Mouse (Mus musculus): ENCODE data around the gene Vmn1r87. TPM values are rescaled to one million over a fixed set of nuclear protein-coding genes. Genes with fewer than 3 reads are reported as not detected.
A peak's percentile ranks its signal among the peaks of the same experiment; 100 is the strongest.
"Not testable (repeated sequence)": the region's sequence is repeated elsewhere in the genome, so short reads cannot be mapped to it uniquely, and the experiment has no call there.

The Vmn1r87 gene
- total RNA-seq (2014; fragmentation: Nextera tagmentation) (not detected in 2 replicates), total RNA-seq (2017) (0.12 and 0.60 TPM in 2 replicates), polyA plus RNA-seq (2012) (not detected in 2 replicates)

DNA sequence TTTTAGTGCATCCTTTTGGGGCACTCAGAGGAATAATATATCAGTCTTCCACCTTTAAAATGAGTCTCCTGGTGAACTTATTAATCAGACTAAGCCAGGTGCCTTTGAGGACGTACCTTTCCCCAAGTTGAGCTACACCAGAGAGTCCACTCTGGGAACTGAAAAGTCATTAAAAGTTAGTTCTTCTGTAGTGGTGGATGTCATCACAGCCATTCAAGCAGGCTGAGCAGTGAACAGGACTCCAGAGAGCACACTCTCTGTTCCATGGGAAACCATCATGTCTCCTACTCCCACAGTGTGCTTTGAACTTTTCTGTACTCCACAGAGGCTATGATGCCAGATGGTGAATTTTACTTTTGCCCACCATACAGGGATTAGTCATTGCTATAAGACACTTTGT, at the start of gene Vmn1r87:
Vmn1r87 (minus strand) TSS at position 101 of the 400 bp plus-strand sequence.
- TF ChIP-seq GATA2 (IDR thresholded peaks at IDR 0.05; ENCODE audit: borderline replicate concordance, low read depth, low read length) (no peak), TAL1 (conservative IDR thresholded peaks at IDR 0.05; ENCODE audit: low read depth, low read length) (no peak), GATA1 (IDR thresholded peaks at IDR 0.05; ENCODE audit: borderline replicate concordance, low read length) (no peak), CTCF (IDR thresholded peaks at IDR 0.05; ENCODE audit: low read depth, low read length) (no peak), POLR2AphosphoS5 (IDR thresholded peaks at IDR 0.05; ENCODE audit: insufficient replicate concordance, low read depth, low read length) (no peak)
- H3K27me3 ChIP-seq (ENCODE audit: insufficient read depth, low read length), result no peaks in the 10 kb centered on the region
- H3K4me1 ChIP-seq (ENCODE audit: insufficient read depth, low read depth, low read length), result no peaks in the 10 kb centered on the region
- H3K36me3 ChIP-seq (replicated peaks), result no peaks in the 10 kb centered on the region
- ATAC-seq (ENCODE audit: extremely low read depth, insufficient number of reproducible peaks, low FRiP score, poor library complexity, severe bottlenecking) (no peak), DNase-seq (ENCODE audit: low spot score) (no peak)
- no peaks in the 10 kb centered on the region for H3K9me3 ChIP-seq (replicated peaks)
- H3K4me3 ChIP-seq (ENCODE audit: low read depth, low read length), result no peak within 1 kb of the TSS

DNA sequence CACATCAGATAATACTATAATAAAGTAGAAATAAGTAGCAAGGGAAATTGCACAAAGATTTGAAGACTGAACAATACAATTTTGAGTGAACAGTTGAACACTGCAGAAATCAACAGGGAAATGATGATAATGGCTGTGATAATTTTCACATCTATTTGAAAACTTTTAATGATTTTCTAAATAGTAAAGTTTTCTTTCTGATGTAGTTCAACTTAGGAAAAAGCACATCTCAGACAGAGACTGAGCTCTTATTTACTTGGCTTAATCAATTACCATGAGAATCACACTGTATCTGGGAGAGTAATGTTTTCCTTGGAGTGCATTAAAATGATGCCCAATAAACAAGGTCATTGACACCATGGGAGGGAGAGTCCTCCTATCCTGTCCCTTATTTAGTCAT, 19.3 kb upstream of the Vmn1r87 start, which contains the start of gene Vmn1r88:
Vmn1r88 (plus strand) TSS at position 301 of the 400 bp plus-strand sequence.
- H3K4me1 ChIP-seq (ENCODE audit: insufficient read depth, low read depth, low read length), result no peaks in the 10 kb centered on the region
- no peak within 1 kb of the TSS for H3K4me3 ChIP-seq (ENCODE audit: low read depth, low read length)
- no peaks in the 10 kb centered on the region for H3K9me3 ChIP-seq (replicated peaks)
- no peaks in the 10 kb centered on the region for H3K36me3 ChIP-seq (replicated peaks)
- no peaks in the 10 kb centered on the region for H3K27me3 ChIP-seq (ENCODE audit: insufficient read depth, low read length)
- ATAC-seq (ENCODE audit: extremely low read depth, insufficient number of reproducible peaks, low FRiP score, poor library complexity, severe bottlenecking) (no peak), DNase-seq (ENCODE audit: low spot score) (no peak)
- TF ChIP-seq GATA2 (IDR thresholded peaks at IDR 0.05; ENCODE audit: borderline replicate concordance, low read depth, low read length) (no peak), TAL1 (conservative IDR thresholded peaks at IDR 0.05; ENCODE audit: low read depth, low read length) (no peak), GATA1 (IDR thresholded peaks at IDR 0.05; ENCODE audit: borderline replicate concordance, low read length) (no peak), CTCF (IDR thresholded peaks at IDR 0.05; ENCODE audit: low read depth, low read length) (no peak), POLR2AphosphoS5 (IDR thresholded peaks at IDR 0.05; ENCODE audit: insufficient replicate concordance, low read depth, low read length) (no peak)

DNA sequence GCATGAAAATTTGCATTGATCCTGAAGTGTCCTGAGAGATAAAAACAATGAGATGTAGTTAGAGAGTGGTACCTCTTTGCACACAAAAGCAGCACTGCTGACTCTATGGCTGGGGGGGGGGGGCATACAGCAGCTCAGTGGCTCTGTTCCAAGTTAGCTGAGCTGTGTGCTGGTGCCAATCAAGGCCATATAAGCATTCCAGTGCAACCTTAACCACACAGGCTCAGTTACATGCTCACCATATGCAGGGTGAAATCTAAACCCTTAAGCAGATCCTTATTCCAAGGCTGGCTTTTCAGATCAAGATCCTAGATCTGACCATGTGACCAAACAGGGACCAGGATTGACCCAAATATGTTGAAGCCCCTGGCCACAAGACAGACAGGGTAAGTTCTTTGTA, 2.6 kb downstream of the Vmn1r87 start:
- Histone ChIP-seq H3K36me3 (replicated peaks) (no peaks in the 10 kb centered on the region), H3K27me3 (ENCODE audit: insufficient read depth, low read length) (no peaks in the 10 kb centered on the region), H3K4me1 (ENCODE audit: insufficient read depth, low read depth, low read length) (no peaks in the 10 kb centered on the region), H3K9me3 (replicated peaks) (no peaks in the 10 kb centered on the region), H3K4me3 (ENCODE audit: low read depth, low read length) (no peak overlapping the region)
- no peak for ATAC-seq (ENCODE audit: extremely low read depth, insufficient number of reproducible peaks, low FRiP score, poor library complexity, severe bottlenecking)
- DNase-seq (ENCODE audit: low spot score), result no peak
- no peak for TF ChIP-seq CTCF (IDR thresholded peaks at IDR 0.05; ENCODE audit: low read depth, low read length)
- no peak for TF ChIP-seq GATA2 (IDR thresholded peaks at IDR 0.05; ENCODE audit: borderline replicate concordance, low read depth, low read length)
- no peak for TF ChIP-seq GATA1 (IDR thresholded peaks at IDR 0.05; ENCODE audit: borderline replicate concordance, low read length)
- TF ChIP-seq POLR2AphosphoS5 (IDR thresholded peaks at IDR 0.05; ENCODE audit: insufficient replicate concordance, low read depth, low read length), result no peak
- TF ChIP-seq TAL1 (conservative IDR thresholded peaks at IDR 0.05; ENCODE audit: low read depth, low read length), result no peak

DNA sequence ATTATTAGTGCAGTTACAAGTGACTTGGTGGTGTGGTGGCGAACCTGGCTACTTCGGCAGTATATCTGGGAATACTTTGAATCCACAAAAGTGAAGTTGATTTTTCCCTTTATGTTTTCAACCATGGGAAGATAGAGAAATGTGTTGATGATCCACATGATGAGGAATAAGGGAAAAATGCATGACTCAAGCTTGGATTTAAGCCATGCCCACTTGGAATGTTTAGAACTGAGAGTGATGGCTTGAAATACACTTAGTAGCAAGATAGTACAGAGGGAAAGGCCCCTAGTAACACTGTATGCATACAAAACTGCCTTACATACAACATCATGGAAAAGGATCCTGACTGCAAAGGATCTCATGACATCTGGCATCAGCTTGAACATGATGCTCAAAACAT, 8.1 kb downstream of the Vmn1r87 start:
- no peaks in the 10 kb centered on the region for H3K36me3 ChIP-seq (replicated peaks)
- H3K9me3 ChIP-seq (replicated peaks), result no peaks in the 10 kb centered on the region
- TF ChIP-seq GATA1 (IDR thresholded peaks at IDR 0.05; ENCODE audit: borderline replicate concordance, low read length), result no peak
- TF ChIP-seq GATA2 (IDR thresholded peaks at IDR 0.05; ENCODE audit: borderline replicate concordance, low read depth, low read length), result no peak
- TF ChIP-seq CTCF (IDR thresholded peaks at IDR 0.05; ENCODE audit: low read depth, low read length), result no peak
- TF ChIP-seq POLR2AphosphoS5 (IDR thresholded peaks at IDR 0.05; ENCODE audit: insufficient replicate concordance, low read depth, low read length), result no peak
- TF ChIP-seq TAL1 (conservative IDR thresholded peaks at IDR 0.05; ENCODE audit: low read depth, low read length), result no peak
- DNase-seq (ENCODE audit: low spot score), result no peak
- ATAC-seq (ENCODE audit: extremely low read depth, insufficient number of reproducible peaks, low FRiP score, poor library complexity, severe bottlenecking), result no peak
- no peaks in the 10 kb centered on the region for H3K27me3 ChIP-seq (ENCODE audit: insufficient read depth, low read length)
- H3K4me3 ChIP-seq (ENCODE audit: low read depth, low read length), result no peak overlapping the region
- no peaks in the 10 kb centered on the region for H3K4me1 ChIP-seq (ENCODE audit: insufficient read depth, low read depth, low read length)

DNA sequence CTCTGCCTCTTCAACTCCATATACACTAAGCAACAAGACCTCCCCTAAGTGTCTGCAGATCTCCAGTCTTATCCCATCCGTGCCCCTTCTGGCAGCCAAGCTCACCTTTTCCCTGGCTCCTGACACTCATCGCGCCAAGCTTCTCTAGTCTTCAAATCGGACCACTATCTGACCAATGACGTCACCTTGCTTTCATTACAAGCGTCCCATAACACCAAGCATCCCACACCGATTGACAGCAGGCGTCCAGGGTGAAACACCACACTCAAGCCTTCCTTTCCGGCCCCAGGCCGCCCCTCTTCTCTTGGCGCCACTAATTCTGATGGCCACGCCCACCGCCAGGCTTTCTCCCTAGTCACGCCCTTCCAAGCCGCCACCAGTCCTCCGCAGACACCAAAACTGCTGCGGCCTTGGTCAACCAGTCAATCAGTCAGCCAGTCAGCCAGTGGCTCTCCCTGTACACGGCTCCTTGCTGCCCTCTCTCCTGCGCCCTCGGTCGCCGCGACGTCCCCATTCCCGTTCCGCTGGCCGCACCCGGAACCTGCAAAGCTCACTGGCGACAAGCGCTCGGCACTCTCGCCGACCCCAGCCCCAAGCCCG, 16.3 kb downstream of the Vmn1r87 start:
- DNase-seq (ENCODE audit: low spot score); H3K36me3 ChIP-seq (replicated peaks); H3K4me1 ChIP-seq (ENCODE audit: insufficient read depth, low read depth, low read length); H3K9me3 ChIP-seq (replicated peaks); H3K27me3 ChIP-seq (ENCODE audit: insufficient read depth, low read length): not testable (repeated sequence)
- peak overlapping the region; percentile 67 for H3K4me3 ChIP-seq (ENCODE audit: low read depth, low read length)
- peak; percentile 98 for ATAC-seq (ENCODE audit: extremely low read depth, insufficient number of reproducible peaks, low FRiP score, poor library complexity, severe bottlenecking)

DNA sequence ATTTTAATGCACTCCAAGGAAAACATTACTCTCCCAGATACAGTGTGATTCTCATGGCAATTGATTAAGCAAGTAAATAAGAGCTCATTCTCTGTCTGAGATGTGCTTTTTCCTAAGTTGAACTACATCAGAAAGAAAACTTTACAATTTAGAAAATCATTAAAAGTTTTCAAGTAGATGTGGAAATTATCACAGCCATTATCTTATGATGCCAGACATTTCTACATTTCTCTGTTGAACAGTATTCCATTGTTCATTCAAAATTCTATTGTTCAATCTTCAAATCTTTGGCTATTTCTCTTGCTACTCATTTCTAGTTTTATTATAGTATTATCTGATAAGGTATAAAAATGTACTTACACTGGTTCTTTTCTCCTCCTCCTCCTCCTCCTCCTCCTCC, 20.1 kb downstream of the Vmn1r87 start, which contains the start of gene Vmn1r86:
Vmn1r86 (minus strand) TSS at position 101 of the 400 bp plus-strand sequence.
- Histone ChIP-seq H3K9me3 (replicated peaks) (no peaks in the 10 kb centered on the region), H3K36me3 (replicated peaks) (no peaks in the 10 kb centered on the region), H3K4me1 (ENCODE audit: insufficient read depth, low read depth, low read length) (no peaks in the 10 kb centered on the region), H3K27me3 (ENCODE audit: insufficient read depth, low read length) (no peaks in the 10 kb centered on the region), H3K4me3 (ENCODE audit: low read depth, low read length) (no peak within 1 kb of the TSS)
- TF ChIP-seq POLR2AphosphoS5 (IDR thresholded peaks at IDR 0.05; ENCODE audit: insufficient replicate concordance, low read depth, low read length), result no peak
- TF ChIP-seq TAL1 (conservative IDR thresholded peaks at IDR 0.05; ENCODE audit: low read depth, low read length), result no peak
- TF ChIP-seq GATA1 (IDR thresholded peaks at IDR 0.05; ENCODE audit: borderline replicate concordance, low read length), result no peak
- TF ChIP-seq GATA2 (IDR thresholded peaks at IDR 0.05; ENCODE audit: borderline replicate concordance, low read depth, low read length), result no peak
- TF ChIP-seq CTCF (IDR thresholded peaks at IDR 0.05; ENCODE audit: low read depth, low read length), result no peak
- ATAC-seq (ENCODE audit: extremely low read depth, insufficient number of reproducible peaks, low FRiP score, poor library complexity, severe bottlenecking), result no peak
- DNase-seq (ENCODE audit: low spot score), result no peak

Data from G1E (cell line).